Mouse (Mus musculus): ENCODE results near the gene Anapc7.

Anapc7 gene

DNA sequence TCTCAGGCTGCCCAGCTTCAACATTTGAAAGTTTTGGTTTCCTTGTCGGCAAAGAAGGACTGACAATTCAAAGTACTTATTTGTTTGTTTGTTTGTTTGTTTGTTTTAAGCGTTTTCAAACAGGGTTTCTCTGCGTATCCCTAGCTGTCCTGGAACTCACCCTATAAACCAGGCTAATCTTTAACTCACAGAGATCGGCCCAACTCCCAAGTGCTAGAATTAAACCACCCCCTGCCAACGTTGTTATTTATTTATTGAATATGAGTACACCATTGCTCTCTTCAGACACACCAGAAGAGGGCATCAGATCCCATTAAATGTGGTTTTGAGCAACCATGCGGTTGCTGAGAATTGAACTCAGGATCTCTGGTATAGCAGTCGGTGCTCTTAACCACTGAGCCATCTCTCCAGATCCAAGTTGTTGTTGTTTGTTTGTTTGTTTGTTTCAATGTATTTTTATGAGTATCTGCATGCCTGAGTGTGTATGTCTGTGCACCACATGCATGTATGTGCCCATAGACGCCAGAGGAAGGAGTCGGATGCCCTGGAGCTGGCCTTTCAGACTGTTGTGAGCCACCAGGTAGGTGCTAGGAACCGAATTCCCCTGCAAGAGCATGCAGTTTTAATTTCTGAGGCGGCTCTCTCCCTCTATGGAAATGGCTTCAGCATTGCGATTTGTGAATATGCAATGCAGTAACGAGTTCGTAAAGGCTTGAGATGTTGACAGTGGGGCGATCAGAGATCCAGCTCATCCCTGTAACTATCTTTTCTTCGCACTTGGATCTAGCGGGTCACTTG lies at the start of gene Anapc7:
Anapc7 (plus strand) TSS at position 423 of the 798 bp plus-strand sequence.
- no peak for DNase-seq

DNA sequence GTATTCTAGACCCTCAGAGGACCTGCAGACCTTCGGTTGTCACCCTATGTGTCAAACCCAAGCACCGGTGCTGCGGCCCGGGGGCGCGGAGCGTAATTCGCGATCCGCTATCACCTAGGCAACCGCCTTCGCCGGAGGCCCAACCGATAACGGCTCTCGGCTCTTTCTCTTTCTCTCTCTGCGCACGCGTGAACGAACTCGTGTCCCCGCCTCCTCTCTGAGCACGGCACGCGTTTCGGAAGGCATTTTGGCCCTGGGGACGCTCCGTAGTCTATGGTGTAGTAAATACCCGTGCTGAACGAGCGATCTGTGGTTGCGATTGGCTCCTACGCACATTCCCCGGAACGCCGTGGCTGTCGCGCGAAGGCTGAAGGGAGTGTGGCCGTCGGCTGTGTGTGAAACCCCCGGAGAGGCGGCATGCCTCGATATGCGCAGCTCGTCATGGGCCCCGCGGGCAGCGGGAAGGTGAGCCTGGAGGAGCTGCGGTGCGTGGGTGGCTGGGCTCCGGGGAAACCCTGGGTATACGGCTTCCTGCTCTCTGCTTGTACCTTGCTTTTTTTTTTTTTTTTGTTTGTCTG lies 49.2 kb upstream of the Anapc7 start, which contains the start of gene Fam216a:
Fam216a (minus strand) TSS at position 173 of the 578 bp plus-strand sequence.
- peak; percentile 99 to 100 for DNase-seq

GRCm38 (mm10) chr5:122372878-122373277 lies 48.6 kb upstream of the Anapc7 start:
- peak; percentile 37 to 58 for DNase-seq

DNA sequence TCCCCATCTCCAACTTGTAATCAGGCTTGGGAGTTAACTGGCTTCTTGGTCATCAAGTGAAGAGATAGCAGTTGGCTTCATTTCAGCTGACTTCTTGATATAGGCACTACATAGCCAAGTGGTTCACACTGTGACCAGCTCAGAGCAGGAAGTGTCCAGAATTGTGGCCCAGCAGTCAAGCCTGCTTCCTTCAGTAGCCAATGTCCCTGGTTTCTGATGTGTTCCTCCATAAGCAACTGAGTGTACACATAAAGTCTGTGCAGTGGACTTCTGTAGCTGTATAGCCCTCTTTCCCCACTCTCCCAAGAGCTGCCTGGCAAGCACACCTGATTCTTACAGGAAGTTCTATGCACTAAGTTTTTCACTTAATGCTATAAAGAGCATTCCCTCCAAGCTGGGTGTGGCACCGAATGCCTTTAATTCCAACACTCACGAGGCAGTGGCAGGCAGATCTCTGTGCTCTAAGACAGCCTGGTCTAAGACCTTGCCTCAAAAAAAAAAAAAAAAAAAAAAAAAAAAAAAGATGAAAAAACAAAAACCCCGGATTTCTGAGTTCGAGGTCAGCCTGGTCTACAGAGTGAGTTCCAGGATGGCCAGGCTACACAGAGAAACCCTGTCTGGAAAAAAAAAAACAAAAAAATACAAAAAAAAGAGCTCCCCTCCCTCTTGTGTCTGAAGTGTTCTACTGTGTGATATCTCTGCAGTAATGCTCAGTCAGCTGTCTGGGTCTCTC lies 44.2 kb upstream of the Anapc7 start:
- DNase-seq: no peak

DNA sequence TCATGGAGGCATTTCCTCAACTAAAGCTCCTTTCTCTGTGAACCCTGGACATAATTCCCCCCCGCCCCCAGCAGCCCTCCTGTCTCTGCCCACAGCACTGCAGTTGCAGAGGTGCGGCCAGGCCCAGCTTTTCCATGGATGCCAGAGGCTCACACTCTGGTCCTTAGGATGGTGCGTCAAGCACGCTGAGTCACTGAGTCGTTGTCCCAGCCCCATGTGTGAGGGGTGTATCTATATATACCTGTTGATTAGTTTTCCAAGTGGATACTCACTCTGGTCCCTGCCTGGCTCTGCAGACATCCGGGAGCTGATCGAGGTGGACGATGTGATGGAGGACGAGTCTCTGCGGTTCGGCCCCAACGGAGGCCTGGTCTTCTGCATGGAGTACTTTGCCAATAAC lies 43.3 kb upstream of the Anapc7 start:
- peak in 1 of 2 experiments; percentile 2 for DNase-seq

GRCm38 (mm10) chr5:122379374-122380155 lies 41.9 kb upstream of the Anapc7 start:
- DNase-seq: peak; percentile 88 to 93

DNA sequence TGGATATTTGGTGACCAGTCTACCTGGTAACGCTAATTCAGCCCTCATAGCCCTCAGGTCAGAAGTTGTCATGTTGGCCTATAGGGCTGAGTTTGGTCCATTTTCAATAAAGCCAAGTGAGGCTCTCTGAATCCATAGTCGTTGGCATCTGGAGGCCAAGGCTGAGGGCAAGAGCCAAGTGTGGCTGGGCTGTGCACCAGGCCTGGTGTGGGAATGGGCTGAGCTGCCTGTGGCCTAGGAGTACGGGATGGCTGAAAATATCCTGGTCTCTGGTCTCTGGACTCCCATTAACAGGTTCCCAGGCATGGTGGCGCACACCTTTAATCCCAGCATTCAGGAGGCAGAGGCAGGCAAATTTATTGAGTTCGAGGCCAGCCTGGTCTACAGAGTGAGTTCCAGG lies 31.5 kb upstream of the Anapc7 start:
- peak in 1 of 2 experiments; percentile 54 for DNase-seq

DNA sequence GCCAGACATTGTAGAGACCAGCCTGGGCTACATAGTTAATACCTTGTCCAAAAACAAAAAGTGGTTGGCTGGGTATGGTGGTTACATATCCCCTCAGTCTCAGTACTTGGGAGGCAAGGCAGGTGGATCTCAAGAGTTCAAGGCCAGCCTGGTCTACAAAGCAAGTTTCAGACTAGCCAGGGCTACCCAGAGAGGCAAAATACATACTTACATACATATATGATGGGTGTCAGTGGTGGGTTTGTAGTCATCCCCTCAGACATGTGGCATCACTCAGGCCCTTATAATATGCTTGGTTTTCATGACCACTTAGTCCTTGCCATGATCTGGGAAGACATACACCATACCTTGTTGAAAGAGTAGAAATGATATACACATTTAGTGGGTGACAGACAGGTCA lies 30.8 kb upstream of the Anapc7 start:
- no peak for DNase-seq

GRCm38 (mm10) chr5:122391178-122391785 lies 30.2 kb upstream of the Anapc7 start:
- DNase-seq: no peak

- peak; percentile 97 to 98 for DNase-seq
Observed at GRCm38 (mm10) chr5:122391786-122392180, 29.7 kb upstream of the Anapc7 start, which contains the start of gene Arpc3. Gene Arpc3, plus strand, starts transcription at chr5:122391878.

DNA sequence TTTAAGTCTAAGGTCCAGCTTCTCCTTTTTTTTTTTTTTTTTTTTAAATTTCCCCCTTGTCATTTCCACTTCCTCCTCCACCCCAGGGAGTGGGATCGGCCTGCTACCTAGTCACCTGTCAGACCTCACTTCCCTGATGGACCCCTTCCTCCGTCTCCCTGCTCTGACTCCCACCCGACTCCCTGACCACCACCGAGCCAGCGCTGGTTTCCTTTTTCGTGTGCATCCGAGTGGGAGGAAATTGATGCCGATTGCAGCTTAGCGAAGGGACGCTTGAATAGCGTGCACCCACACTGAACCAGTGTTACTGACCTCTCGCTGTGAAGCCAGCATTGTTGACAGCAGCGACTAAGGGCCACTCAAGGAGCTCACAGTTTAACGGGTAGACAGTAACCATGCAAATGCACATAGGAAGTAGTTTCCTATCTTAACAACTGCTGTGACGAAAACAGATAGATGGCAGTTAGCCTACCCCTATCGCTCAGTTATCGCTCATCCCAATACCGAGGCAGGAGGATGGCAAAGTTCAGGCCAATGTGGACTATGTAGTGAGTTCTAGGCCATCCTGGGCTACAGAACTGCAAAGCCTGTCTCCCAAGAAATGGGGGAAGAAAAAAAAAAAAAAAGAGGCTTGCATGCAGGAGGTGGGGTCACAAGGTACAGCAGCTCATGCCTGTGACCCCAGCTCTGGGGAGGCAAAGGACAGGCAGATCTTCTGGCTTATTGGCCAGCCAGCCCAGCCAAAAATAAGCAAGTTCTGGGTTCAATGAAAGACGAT lies 29.1 kb upstream of the Anapc7 start:
- DNase-seq: peak; percentile 45 to 52

- peak; percentile 86 to 90 for DNase-seq
Observed at GRCm38 (mm10) chr5:122393887-122394286, 27.6 kb upstream of the Anapc7 start.

DNA sequence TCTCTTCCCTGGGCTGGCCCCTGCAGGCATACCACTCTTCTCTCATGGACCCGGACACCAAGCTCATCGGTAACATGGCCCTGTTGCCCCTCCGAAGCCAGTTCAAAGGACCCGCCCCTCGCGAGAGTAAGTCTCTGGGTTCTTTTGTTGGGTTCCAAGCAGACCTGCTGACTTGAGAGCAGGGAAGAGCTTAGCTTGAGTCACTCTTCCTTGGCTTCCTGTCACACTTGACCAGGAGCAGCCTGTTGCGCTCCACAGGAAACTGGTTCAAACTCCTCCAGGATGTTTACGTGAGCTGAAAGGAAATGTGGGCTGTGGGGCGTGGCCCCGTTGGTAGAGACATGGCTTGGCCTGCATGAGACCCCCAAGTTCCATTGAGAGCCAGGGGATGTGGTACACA lies 24.7 kb upstream of the Anapc7 start:
- DNase-seq: no peak

DNA sequence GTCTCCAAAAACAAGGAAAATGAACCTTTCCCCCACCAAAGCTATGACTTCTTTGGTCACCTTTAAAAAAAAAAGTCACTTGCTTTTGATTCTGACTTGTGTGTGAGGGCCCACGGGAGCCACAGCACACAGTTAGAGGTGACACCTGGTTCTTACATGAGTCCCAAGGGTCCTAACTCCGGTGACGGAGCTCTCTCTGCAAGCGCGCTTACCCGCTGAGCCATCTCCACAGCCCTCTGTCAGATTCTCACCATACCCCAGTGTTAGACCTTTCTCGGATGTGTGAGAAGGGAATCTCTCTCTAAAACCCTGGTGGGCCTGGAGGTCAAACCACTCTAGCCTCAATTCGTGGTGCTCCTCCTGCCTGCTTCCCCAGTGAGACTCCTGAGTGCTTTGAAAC lies 24.0 kb upstream of the Anapc7 start:
- no peak for DNase-seq

- DNase-seq: no peak
Observed at GRCm38 (mm10) chr5:122399871-122400270, 21.6 kb upstream of the Anapc7 start.

DNA sequence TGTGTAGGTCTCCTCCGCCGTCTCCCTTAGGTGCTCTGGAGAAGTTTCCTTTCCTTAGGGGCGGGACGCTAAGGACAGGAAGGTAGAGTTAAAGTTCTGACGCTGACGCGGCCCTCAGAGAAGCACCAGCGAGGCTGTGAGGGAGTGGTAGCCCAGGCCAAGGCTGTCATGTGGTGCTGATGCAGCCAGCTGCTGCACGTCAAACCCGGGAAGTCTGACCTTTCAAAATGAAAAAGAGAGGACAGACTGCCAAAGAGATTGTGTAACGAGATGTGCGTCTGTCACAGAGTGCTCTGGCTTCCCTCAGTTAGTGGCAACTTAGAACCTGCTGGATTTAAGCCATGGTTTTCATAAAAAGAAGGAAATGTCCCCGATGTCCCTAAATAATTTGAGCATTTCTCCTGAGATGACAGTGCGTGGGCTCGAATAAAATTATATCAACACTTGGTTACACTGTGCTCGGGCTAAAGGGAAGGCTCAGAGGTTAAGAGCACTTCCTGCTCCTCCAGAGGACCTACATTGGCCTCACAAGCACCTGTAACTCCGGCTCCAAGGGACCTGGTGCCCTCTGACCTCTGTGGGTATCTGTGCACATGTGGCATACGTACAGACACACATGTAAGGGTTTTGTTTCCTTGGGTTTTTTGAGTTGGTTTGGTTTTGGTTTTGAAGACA lies 20.7 kb upstream of the Anapc7 start:
- no peak for DNase-seq

DNA sequence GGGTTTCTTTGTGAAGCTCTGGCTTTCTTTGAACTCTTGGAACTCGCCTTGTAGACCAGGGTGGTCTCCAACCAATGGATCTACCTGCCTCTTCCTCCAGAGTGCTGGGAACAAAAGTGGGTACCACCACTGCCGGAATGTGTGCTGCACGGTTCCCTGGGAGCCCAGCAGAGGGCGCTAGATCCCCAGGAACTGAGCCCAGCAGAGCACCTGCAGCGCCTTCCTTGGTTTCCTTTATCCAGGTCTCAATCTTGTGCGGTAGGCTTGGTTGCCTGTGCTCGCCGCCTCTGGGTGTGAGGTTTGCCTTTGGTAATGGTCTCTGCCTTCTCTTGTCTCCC lies 20.2 kb upstream of the Anapc7 start:
- peak; percentile 89 to 92 for DNase-seq

DNA sequence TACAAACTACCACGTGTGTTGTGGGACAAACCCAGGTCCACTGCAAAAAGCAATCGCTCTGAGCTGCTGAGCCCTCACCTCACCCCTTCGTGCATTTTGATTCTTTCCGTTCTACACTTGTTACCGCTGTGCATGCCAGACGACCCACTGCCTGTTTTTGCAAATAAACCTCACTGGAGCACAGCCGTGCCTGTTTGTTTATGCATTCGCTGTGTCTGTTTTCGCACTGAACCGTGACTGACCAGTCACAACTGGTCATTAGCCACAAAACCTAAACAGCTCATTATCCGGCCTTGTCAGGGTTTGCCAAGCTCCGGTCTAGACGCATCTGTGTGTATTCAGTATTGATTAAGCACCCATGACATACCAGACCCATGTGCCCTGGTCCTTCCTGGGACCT lies 19.3 kb upstream of the Anapc7 start:
- DNase-seq: no peak

DNA sequence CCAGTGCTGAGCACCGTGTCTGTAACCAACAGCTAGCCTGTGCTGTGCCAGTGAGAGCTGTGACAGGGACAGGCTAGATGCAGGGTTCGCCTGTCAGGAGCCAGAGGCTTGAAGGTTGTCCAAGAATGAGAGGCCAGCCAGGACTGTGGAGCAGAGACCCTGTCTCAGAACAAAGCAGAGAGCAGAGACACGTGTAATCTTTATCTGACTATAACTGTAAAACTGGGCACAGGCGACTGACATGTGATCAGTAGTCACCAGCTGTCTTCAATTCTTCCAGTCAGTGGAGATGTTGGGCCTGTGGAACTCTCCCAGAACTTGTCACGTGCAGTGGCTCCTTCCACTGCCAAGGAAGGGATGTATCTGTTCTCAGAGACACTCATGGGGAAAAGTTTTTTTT lies 18.7 kb upstream of the Anapc7 start:
- DNase-seq: peak; percentile 83 to 85

DNA sequence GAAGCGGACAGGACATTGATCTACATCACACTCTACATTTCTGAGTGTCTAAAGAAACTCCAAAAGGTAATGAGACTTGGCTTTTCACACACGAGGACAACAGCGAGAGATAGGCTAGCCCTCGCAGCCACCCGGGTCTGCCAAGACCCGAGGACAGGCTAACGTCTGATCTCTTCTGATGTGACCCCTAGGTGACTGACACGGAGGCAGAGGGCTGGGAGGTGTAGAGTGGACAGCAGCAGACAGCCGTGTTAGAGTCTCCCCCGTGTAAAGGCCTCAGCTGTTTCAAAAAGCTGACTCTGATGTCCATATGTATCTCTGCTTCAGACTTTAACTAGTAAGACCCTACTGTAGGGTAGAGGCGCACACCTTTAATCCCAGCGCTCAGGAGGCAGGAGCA lies 18.1 kb upstream of the Anapc7 start:
- DNase-seq: no peak

DNA sequence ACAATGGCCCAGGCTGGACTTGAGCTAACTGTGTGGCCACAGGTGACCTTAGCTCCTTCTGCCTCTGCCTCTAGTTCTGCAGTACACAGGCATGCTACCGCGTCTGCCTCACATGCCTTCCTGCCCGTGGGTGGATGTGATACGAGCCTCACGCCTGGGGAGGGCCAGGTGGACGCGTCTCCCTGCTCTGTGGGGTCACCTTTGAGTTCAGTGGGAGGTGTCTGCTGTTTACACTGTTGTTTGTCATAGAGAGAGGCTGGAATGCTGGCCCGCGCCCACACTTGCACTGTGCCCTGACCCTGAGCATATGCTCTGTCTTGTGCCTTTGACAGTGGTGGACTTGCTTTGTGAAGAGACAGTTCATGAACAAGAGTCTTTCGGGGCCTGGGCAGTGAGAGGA lies 16.0 kb upstream of the Anapc7 start:
- DNase-seq: no peak
